Mouse (Mus musculus) intestine, postnatal 0 days (tissue): ENCODE measurements around the gene Prss16. TPM values are rescaled to one million over a fixed set of nuclear protein-coding genes. Genes with fewer than 3 reads are reported as not detected.

Source experiments
- ATAC-seq: fragments of 200-750 bp; cut with Nextera tagmentation; 2 replicates; pipeline ENCODE4 v1.8.0; 2017; ENCODE audit warnings: mild to moderate bottlenecking, moderate TSS enrichment, moderate library complexity
- H3K27ac ChIP-seq: fragments of 300-500 bp; sonication (generic); 2 replicates; pipeline ENCODE4 v1.5.1; 2014; ENCODE audit warnings: mild to moderate bottlenecking, low read depth, low read length, moderate library complexity
- H3K27me3 ChIP-seq: fragments of 300-500 bp; sonication (generic); replicated peaks from 2 replicates; pipeline ENCODE4 v1.6.1; 2014; ENCODE audit warnings: low read length, mixed read lengths; ENCODE audit not compliant: control insufficient read depth, insufficient read depth
- H3K36me3 ChIP-seq: fragments of 300-500 bp; sonication (generic); 2 replicates; pipeline ENCODE4 v1.6.1; 2014; ENCODE audit warnings: mild to moderate bottlenecking, moderate library complexity; ENCODE audit not compliant: control insufficient read depth, insufficient read depth
- H3K4me1 ChIP-seq: fragments of 300-500 bp; sonication (generic); replicated peaks from 2 replicates; pipeline ENCODE4 v1.6.1; 2014; ENCODE audit warnings: antibody characterized with exemption, low read length, mixed read lengths; ENCODE audit not compliant: control insufficient read depth, insufficient read depth
- H3K4me2 ChIP-seq: fragments of 300-500 bp; sonication (generic); replicated peaks from 2 replicates; pipeline ENCODE4 v1.6.1; 2014; ENCODE audit warnings: low read depth, mild to moderate bottlenecking, moderate library complexity
- H3K4me3 ChIP-seq: fragments of 300-500 bp; sonication (generic); 2 replicates; pipeline ENCODE4 v1.5.1; 2014; ENCODE audit warnings: low read depth, low read length
- H3K9ac ChIP-seq: fragments of 300-500 bp; sonication (generic); 2 replicates; pipeline ENCODE4 v1.6.1; 2014; ENCODE audit warnings: mild to moderate bottlenecking, low read depth, low read length
- H3K9me3 ChIP-seq: fragments of 300-500 bp; sonication (generic); 2 replicates; pipeline ENCODE4 v1.6.1; 2016; ENCODE audit warnings: mixed run types; ENCODE audit not compliant: control insufficient read depth
- CTCF ChIP-seq: sonication (generic); IDR thresholded peaks from 2 replicates; pipeline ENCODE4 v1.5.1; 2016; ENCODE audit warnings: low read depth, mild to moderate bottlenecking, control low read depth, antibody characterized with exemption, moderate library complexity
- WGBS: fragments of 180-500 bp; shearing (Covaris S2); extraction: QIAGEN DNeasy Blood & Tissue Kit; methylation state at CpG from one replicate; pipeline ENCODE4 v1.1.7; 2014; 5-methylcytosine and 5-hydroxymethylcytosine counted together
- polyA plus RNA-seq: library from polyadenylated mRNA; unstranded; fragments of >200 nt; fragmentation: Nextera tagmentation; extraction: Ambion mirVana; gene quantifications from 2 replicates; pipeline ENCODE4 v1.2.1, GENCODE M21; 2015

The Prss16 gene
- polyA plus RNA-seq, 1 experiment from 2014 or later = 4.0 TPM

DNA sequence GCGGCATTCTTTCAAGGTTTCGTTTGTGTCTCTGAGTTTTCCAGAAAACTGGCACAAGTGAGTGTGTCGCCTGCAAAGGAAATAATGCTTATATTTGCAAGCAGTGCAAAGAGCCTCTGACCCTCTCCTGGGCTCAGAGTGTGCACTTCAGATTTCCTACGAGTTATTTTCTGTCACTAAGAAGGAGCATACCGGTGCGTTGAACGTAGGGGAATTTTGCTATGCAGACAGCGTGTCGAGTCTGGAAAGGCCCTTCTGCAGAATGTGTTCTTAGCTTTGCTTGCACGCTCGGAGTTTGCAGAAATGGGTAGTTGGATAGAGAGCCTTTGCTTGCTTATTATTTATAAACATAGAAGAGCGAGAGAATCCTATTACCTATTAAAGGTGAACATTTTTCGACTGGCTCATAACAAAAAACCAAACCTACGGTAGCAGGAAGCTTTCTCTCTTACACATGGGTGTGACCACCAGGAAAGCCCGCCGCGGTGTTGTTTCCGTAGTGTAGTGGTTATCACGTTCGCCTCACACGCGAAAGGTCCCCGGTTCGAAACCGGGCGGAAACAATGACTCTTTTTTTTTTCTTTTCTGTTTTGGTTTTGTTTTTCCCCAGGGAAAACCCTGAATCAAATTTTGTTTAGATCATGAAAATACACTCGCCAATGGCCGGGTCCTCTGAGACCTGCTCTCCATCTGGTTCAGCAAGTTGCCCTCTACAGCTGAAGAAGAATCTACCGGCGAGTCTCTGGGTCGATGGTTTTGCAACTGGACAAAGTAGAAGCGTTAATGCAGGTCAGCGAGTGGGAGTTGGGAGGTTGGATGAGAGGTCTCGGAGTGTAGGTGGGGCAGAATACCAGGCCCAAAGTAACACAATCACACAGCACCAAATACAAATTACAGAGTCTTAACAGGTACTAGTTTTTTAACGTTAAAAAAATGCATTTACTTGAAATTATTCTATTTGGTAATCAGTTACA lies 16.8 kb upstream of the Prss16 start:
- peak overlapping the region; percentile 41; the same call in 1 of the 2 replicates for H3K27ac ChIP-seq
- 0 out of 2 replicates have a peak, but pooled peaks have one; percentile 54 for ATAC-seq

DNA sequence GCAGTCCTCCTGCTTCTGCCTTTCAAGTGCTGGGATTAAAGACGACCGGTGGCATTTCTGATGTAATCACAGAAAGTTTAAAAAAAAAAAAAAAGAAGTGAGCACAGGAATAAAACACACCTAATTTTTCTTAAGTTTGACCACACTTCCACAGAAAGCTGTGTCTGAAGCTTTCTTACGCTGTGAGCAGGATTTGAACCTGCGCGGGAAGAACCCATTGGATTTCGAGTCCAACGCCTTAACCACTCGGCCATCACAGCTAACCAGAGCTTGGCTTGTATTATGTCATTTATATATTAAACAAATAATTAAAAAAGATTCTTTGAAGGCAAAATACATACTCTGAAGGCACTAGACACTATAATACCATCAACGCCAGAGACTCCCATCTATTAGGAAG lies 12.7 kb upstream of the Prss16 start:
- Histone ChIP-seq H3K27me3 (no peaks in the 10 kb centered on the region), H3K4me2 (peak overlapping the region; percentile 70), H3K4me1 (no peaks in the 10 kb centered on the region), H3K27ac (no peak overlapping the region), H3K9ac (peak overlapping the region; percentile 35; the same call in 1 of the 2 replicates), H3K9me3 (no peaks in the 10 kb centered on the region), H3K36me3 (no peaks in the 10 kb centered on the region), H3K4me3 (peak overlapping the region; percentile 51)
- peak; percentile 70 for ATAC-seq
- WGBS = 1% methylated on average over 9 of the region's 9 CpGs
- no peak for TF ChIP-seq CTCF

More for the DNA sequence above, 16.8 kb upstream of the Prss16 start:
- peak overlapping the region; percentile 48 for H3K4me3 ChIP-seq
- peak overlapping the region; percentile 61 for H3K4me2 ChIP-seq
- no peaks in the 10 kb centered on the region for H3K4me1 ChIP-seq
- H3K9ac ChIP-seq = 0 out of 2 replicates have a peak overlapping the region, but pooled peaks have one; percentile 23
- TF ChIP-seq CTCF = no peak
- no peaks in the 10 kb centered on the region for H3K9me3 ChIP-seq
- H3K36me3 ChIP-seq = no peaks in the 10 kb centered on the region
- no peaks in the 10 kb centered on the region for H3K27me3 ChIP-seq
- WGBS = under 1% methylated on average over 35 of the region's 35 CpGs

DNA sequence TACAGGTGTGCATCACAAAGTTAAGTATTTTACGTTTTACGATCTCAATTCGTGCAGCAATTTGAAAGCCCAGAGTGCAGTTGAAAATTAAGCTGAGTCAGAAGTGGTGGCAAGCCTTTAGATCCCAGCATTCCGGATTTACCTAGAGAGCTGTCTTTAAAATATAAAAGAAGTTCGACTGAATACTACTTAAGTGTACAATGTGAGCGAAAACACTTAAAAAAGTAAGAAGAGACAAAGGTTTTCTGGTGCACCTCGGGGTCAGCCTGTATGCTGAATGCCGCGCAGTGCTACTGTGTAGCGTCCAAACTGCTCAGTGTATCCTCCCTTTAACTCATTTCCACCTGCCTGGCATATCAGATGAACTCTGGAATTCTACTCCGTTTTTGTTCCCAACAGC lies 12.0 kb upstream of the Prss16 start:
- H3K4me1 ChIP-seq = no peaks in the 10 kb centered on the region
- peak overlapping the region; percentile 35; the same call in 1 of the 2 replicates for H3K9ac ChIP-seq
- no peak for TF ChIP-seq CTCF
- peak overlapping the region; percentile 51 for H3K4me3 ChIP-seq
- 0 out of 2 replicates have a peak overlapping the region, but pooled peaks have one; percentile 23 for H3K27ac ChIP-seq
- peak overlapping the region; percentile 70 for H3K4me2 ChIP-seq
- H3K9me3 ChIP-seq = no peaks in the 10 kb centered on the region
- peak; percentile 41; the same call in 1 of the 2 replicates for ATAC-seq
- under 1% methylated on average over 11 of the region's 11 CpGs for WGBS
- no peaks in the 10 kb centered on the region for H3K36me3 ChIP-seq
- no peaks in the 10 kb centered on the region for H3K27me3 ChIP-seq

DNA sequence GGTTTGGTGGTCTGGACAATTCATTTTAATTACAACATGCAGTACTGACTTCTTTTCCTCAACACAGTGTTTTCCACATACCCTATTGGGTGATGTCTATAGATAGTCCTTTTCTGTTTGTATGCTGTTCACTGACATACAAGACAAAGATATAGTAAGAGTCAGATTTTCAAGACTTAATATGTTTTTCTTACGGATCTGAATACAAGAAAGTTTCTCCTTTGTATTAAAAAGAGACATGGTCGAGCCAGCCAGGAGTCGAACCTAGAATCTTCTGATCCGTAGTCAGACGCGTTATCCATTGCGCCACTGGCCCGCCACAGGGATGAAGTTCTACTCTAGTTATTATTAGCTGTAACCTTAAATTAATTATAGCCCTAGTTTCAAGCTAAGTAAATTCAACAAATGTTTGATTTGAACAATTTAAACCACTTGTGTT lies 11.4 kb upstream of the Prss16 start:
- Histone ChIP-seq H3K9me3 (no peaks in the 10 kb centered on the region), H3K4me1 (0 out of 2 replicates have a peak, but pooled peaks cover 3% of the 10 kb centered on the region), H3K27ac (no peak overlapping the region), H3K27me3 (0 out of 2 replicates have a peak, but pooled peaks cover 3% of the 10 kb centered on the region), H3K4me3 (peak overlapping the region; percentile 51), H3K9ac (peak overlapping the region; percentile 53), H3K4me2 (peak overlapping the region; percentile 70), H3K36me3 (no peaks in the 10 kb centered on the region)
- peak; percentile 67 for ATAC-seq
- no peak for TF ChIP-seq CTCF
- 0% methylated on average over 8 of the region's 8 CpGs for WGBS

DNA sequence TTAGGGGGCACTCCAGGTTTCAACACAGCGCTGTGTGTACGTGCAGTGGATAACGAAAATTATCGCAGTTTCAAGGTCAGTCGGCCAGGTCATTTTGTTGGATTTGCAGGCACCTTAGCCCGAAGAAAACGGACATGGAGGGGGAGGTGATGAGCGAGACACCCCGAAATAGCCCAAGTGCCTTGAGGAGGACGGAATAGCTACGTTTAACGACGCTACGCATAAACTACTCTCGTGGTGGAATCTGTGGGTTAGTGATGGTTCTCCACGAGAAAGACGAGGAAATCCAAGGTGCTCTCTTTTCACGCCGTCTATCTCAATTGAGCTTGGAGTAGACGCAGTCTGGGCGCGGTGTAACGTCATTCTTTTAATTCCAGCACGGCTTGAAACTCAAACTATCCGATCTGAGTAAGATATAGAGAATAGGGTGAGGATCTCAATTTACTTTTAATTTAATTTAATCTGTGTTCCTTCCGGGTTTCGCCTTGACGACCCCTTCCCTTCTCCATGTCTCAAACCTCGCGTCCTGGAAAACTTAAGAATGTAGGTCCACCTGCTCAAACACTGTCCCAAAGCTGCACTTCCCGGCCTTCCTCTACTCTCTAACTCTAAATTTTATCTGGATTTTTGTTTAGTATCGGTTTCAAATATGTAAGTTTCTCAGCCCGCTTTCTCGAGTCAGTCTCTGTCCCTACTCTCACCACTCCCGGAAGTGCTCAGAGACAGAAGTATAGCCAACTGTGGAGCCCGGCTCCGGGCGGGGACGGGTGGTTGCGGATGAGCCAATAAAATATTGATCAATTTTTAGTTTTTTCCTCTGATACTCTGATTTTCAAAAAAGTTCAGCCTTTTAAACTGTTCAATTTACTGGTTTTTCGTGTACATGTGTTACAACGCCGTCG lies 10.6 kb upstream of the Prss16 start:
- Histone ChIP-seq H3K27ac (no peak overlapping the region), H3K27me3 (peaks cover 7% of the 10 kb centered on the region), H3K9ac (peak overlapping the region; percentile 53), H3K4me3 (peak overlapping the region; percentile 51), H3K4me1 (0 out of 2 replicates have a peak, but pooled peaks cover 3% of the 10 kb centered on the region), H3K36me3 (no peaks in the 10 kb centered on the region), H3K4me2 (peak overlapping the region; percentile 70), H3K9me3 (no peaks in the 10 kb centered on the region)
- no peak for TF ChIP-seq CTCF
- peak; percentile 61 for ATAC-seq
- 1% methylated on average over 44 of the region's 44 CpGs for WGBS
